Comparison of ENCODE assay signal across 22 mouse cellular contexts in the genomic region with DNA sequence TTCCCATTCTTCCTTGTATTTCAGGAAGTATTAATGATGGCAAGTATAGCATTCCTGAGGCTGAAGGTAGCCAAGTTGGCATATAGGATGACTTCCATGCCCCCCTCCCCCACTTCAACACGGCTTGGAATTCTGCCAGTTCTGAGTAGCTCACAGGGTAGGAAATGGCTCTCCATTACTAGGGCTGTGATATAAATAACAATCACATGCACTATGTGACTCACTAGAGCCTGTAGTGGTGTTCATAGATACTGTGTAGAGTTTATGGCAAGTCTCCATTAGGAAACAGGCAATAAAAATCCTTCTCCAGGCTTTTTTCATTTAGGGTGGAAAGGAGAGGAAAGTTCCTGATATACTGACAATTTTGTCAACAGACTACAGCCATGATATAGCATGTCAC.
DNase-seq lines count a peak whose midpoint lies in the region; ATAC-seq lines count a peak whose summit lies in the region.
"Had no signal": no experiment of that assay in that cellular context is flagged by ENCODE, and none has a peak within 500 bp of the region (broad histone marks: within the 10 kb centered on the region; RNA-seq: fewer than 3 reads in every experiment).

No protein-coding gene starts in this region.

- H3K4me2 ChIP-seq in heart, embryonic 14.5 days (ENCODE audit: low read length): no peak overlapping the region
- H3K4me2 ChIP-seq in heart, embryonic 11.5 days: no peak overlapping the region
- H3K4me2 ChIP-seq: embryonic facial prominence, embryonic 13.5 days; forebrain, embryonic 13.5 days; hindbrain, embryonic 15.5 days had no signal

- H3K27ac ChIP-seq in heart, embryonic 14.5 days (replicated peaks in 1 of 2; ENCODE audit: control insufficient read depth in 1 of 2, insufficient read depth in 1 of 2, low read depth in 2 of 2, low read length in 2 of 2): peak overlapping the region; percentile 44 to 54; a peak in 3 of 4 replicates
- no peak overlapping the region for H3K27ac ChIP-seq in heart, embryonic 10.5 days
- H3K27ac ChIP-seq in heart, embryonic 11.5 days (ENCODE audit: low read depth, low read length): no peak overlapping the region
- H3K27ac ChIP-seq: embryonic facial prominence, embryonic 13.5 days; forebrain, embryonic 13.5 days; hindbrain, embryonic 15.5 days had no signal

- WGBS in heart, embryonic 14.5 days: 57% methylated on average over 1 of the region's 1 CpGs
- WGBS in heart, embryonic 10.5 days: 68% methylated on average over 1 of the region's 1 CpGs
- WGBS in heart, embryonic 11.5 days (ENCODE audit: insufficient replicate concordance): 69% methylated on average over 1 of the region's 1 CpGs

- DNase-seq in cerebellum, postnatal 10 days: peak; percentile 33 to 38
- DNase-seq in cerebellum, adult 8-10 months: no peak
- DNase-seq in heart, embryonic 10.5 days (ENCODE audit: low spot score): no peak
- DNase-seq in heart, postnatal 4 days: peak; percentile 32
- DNase-seq in MN1 (ENCODE audit: low spot score): peak; percentile 16
- no peak for DNase-seq in ovary, postnatal 36 days (ENCODE audit: low spot score)
- DNase-seq: adrenal gland, postnatal 25 days; B cell, adult 2 months; cerebellum, postnatal 25 days; forebrain, postnatal 0 days; gastrocnemius, postnatal 14 days; kidney, adult 2 months had no signal

- no peaks in the 10 kb centered on the region for H3K36me3 ChIP-seq in heart, embryonic 14.5 days (ENCODE audit: control insufficient read depth, insufficient read depth, low read length)
- no peaks in the 10 kb centered on the region for H3K36me3 ChIP-seq in heart, embryonic 10.5 days
- H3K36me3 ChIP-seq in heart, embryonic 11.5 days (ENCODE audit: control insufficient read depth, insufficient read depth, low read length): no peaks in the 10 kb centered on the region
- H3K36me3 ChIP-seq: embryonic facial prominence, embryonic 13.5 days; G1E; hindbrain, embryonic 15.5 days had no signal

- H3K4me1 ChIP-seq in heart, embryonic 14.5 days (ENCODE audit: control insufficient read depth in 2 of 2, insufficient read depth in 2 of 2, low read length in 2 of 2): peaks cover 0 to 10% of the 10 kb centered on the region in 2 experiments; a peak in 1 of 4 replicates
- H3K4me1 ChIP-seq in heart, embryonic 10.5 days: no peaks in the 10 kb centered on the region
- no peaks in the 10 kb centered on the region for H3K4me1 ChIP-seq in heart, embryonic 11.5 days (ENCODE audit: control insufficient read depth, insufficient read depth, low read length)
- H3K4me1 ChIP-seq: embryonic facial prominence, embryonic 13.5 days had no signal

- no peak overlapping the region for H3K9ac ChIP-seq in heart, embryonic 14.5 days (ENCODE audit: low read length)
- H3K9ac ChIP-seq in heart, embryonic 11.5 days (ENCODE audit: low read depth, low read length): no peak overlapping the region
- H3K9ac ChIP-seq: embryonic facial prominence, embryonic 13.5 days; forebrain, embryonic 13.5 days; forebrain, postnatal 0 days; hindbrain, embryonic 15.5 days had no signal

- H3K27me3 ChIP-seq in heart, embryonic 14.5 days (ENCODE audit: control insufficient read depth, insufficient read depth, low read length): no peaks in the 10 kb centered on the region
- no peaks in the 10 kb centered on the region for H3K27me3 ChIP-seq in heart, embryonic 10.5 days (ENCODE audit: insufficient read depth, poor library complexity, severe bottlenecking)
- no peaks in the 10 kb centered on the region for H3K27me3 ChIP-seq in heart, embryonic 11.5 days (ENCODE audit: control insufficient read depth, insufficient read depth, low read length)
- H3K27me3 ChIP-seq: embryonic facial prominence, embryonic 13.5 days; forebrain, embryonic 13.5 days; hindbrain, embryonic 15.5 days; Patski had no signal

- peak; percentile 81 for ATAC-seq in heart, embryonic 14.5 days (ENCODE audit: insufficient number of reproducible peaks, insufficient read depth, low FRiP score, low read depth)
- no peak for ATAC-seq in heart, embryonic 11.5 days (replicated peaks; ENCODE audit: insufficient number of reproducible peaks, low FRiP score, low TSS enrichment)
- ATAC-seq: activated CD4-positive, CD25-positive, alpha-beta regulatory T cell, adult 4 months; CD4-positive, CD25-positive, alpha-beta regulatory T cell, adult 4 months; forebrain, embryonic 13.5 days; forebrain, postnatal 0 days; intestine, embryonic 16.5 days; Patski had no signal

- no peak overlapping the region for H3K4me3 ChIP-seq in heart, embryonic 14.5 days (ENCODE audit: control insufficient read depth in 1 of 2, insufficient read depth in 1 of 2, low read depth in 1 of 2, low read length in 2 of 2)
- no peak overlapping the region for H3K4me3 ChIP-seq in heart, embryonic 10.5 days
- no peak overlapping the region for H3K4me3 ChIP-seq in heart, embryonic 11.5 days (ENCODE audit: low read depth, low read length)
- H3K4me3 ChIP-seq: embryonic facial prominence, embryonic 13.5 days; forebrain, embryonic 13.5 days; hindbrain, embryonic 15.5 days had no signal

- no peaks in the 10 kb centered on the region for H3K9me3 ChIP-seq in heart, embryonic 14.5 days (ENCODE audit: control insufficient read depth, low read length)
- no peaks in the 10 kb centered on the region for H3K9me3 ChIP-seq in heart, embryonic 10.5 days
- H3K9me3 ChIP-seq in heart, embryonic 11.5 days (replicated peaks; ENCODE audit: control insufficient read depth, low read length): no peaks in the 10 kb centered on the region
- H3K9me3 ChIP-seq: embryonic facial prominence, embryonic 13.5 days; forebrain, embryonic 13.5 days; G1E; hindbrain, embryonic 15.5 days had no signal

Comparison
In these comparisons a context has a peak if more than half of its experiments do, and no peak if none do; other contexts are left out.
1. DNase-seq: peak in cerebellum, postnatal 10 days (2 of 2), heart, postnatal 4 days (single experiment) and MN1 (single experiment); none in cerebellum, adult 8-10 months (single experiment), heart, embryonic 10.5 days (single experiment) and ovary, postnatal 36 days (single experiment).
2. H3K27ac ChIP-seq: peak in heart, embryonic 14.5 days (2 of 2); none in heart, embryonic 10.5 days (single experiment) and heart, embryonic 11.5 days (single experiment).